Mouse (Mus musculus): ENCODE data around the gene Mefv.

DNA sequence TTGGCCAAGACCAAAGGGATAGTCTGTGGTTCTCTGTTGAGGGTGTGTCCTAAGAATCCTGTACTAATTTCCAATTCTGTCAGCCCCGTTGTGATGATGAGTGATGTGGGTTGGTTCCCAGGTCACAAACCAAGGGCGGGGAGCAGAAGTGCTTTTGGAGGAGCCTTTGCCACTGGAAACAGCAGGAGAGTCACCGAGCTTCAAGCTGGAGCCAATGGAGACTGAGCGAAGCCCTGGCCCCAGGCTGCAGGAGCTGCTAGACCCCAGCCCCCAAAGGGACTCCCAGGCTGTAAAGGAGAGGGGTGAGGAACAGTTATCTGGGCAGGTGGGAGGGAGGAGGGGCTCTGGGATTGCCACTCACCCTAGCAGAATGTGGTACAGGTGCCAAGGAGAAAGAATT, 27.8 kb upstream of the Mefv start:
- TF ChIP-seq CTCF (IDR thresholded peaks at IDR 0.05; ENCODE audit: borderline replicate concordance, control insufficient read depth, extremely low read depth, insufficient read depth, low read length, poor library complexity): no peak
- TF ChIP-seq POLR2A (IDR thresholded peaks at IDR 0.05; ENCODE audit: control insufficient read depth, extremely low read depth, insufficient read depth, low read length, poor library complexity): no peak

All from thymus, adult 2 months (tissue).